Mouse (Mus musculus): ENCODE results near the gene Lgals1. TPM values are rescaled to one million over a fixed set of nuclear protein-coding genes. Genes with fewer than 3 reads are reported as not detected.

Lgals1 gene
- polyA plus RNA-seq, 1 experiment from 2014 or later: 98.0 TPM

- Histone ChIP-seq H3K4me2 (ENCODE audit: low read length) (peak overlapping the region; percentile 62), H3K9ac (ENCODE audit: low read length) (peak overlapping the region; percentile 43; the same call in 1 of the 2 replicates), H3K4me1 (ENCODE audit: control insufficient read depth, insufficient read depth, low read length) (peaks cover 17% of the 10 kb centered on the region), H3K4me3 (ENCODE audit: low read depth, low read length) (peak overlapping the region; percentile 24), H3K27ac (ENCODE audit: low read depth, low read length) (no peak overlapping the region), H3K27me3 (replicated peaks; ENCODE audit: control insufficient read depth, insufficient read depth, low read length) (no peaks in the 10 kb centered on the region), H3K36me3 (ENCODE audit: control insufficient read depth, insufficient read depth, low read length) (no peaks in the 10 kb centered on the region), H3K9me3 (replicated peaks; ENCODE audit: control insufficient read depth, low read length) (no peaks in the 10 kb centered on the region)
- WGBS: under 1% methylated on average over 33 of the region's 35 CpGs
- peak; percentile 65 for ATAC-seq
- DNase-seq (ENCODE audit: low spot score): peak; percentile 77
Measured at GRCm38 (mm10) chr15:78927788-78928457, 1.4 kb downstream of the Lgals1 start.

DNA sequence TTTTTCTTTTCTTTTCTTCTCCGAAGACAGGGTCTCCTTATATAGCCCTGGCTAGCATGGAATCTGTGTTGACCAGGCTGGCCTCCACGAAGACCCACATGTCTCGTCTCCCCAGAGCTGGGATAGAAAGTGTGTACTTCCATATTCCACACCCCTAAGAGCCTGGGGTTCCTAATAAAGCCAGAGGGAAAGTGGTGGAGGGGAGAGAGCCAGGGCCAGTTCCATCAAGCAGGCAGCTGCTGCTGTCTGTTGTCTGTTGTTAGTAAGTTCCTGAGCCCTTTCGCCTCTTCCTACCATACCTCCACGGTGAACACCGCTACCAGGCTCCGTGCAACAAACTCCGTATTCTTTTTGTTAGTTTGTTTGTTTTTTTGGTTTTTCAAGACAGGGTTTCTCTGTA is 2.0 kb downstream of the Lgals1 start:
- DNase-seq (ENCODE audit: low spot score): no peak
- H3K4me2 ChIP-seq (ENCODE audit: low read length): peak overlapping the region; percentile 62
- H3K9ac ChIP-seq (ENCODE audit: low read length): no peak overlapping the region
- H3K36me3 ChIP-seq (ENCODE audit: control insufficient read depth, insufficient read depth, low read length): no peaks in the 10 kb centered on the region
- ATAC-seq: peak; percentile 7
- no peak overlapping the region for H3K27ac ChIP-seq (ENCODE audit: low read depth, low read length)
- peaks cover 17% of the 10 kb centered on the region for H3K4me1 ChIP-seq (ENCODE audit: control insufficient read depth, insufficient read depth, low read length)
- no peak overlapping the region for H3K4me3 ChIP-seq (ENCODE audit: low read depth, low read length)
- WGBS: 52% methylated on average over 7 of the region's 8 CpGs
- H3K27me3 ChIP-seq (replicated peaks; ENCODE audit: control insufficient read depth, insufficient read depth, low read length): no peaks in the 10 kb centered on the region
- H3K9me3 ChIP-seq (replicated peaks; ENCODE audit: control insufficient read depth, low read length): no peaks in the 10 kb centered on the region

DNA sequence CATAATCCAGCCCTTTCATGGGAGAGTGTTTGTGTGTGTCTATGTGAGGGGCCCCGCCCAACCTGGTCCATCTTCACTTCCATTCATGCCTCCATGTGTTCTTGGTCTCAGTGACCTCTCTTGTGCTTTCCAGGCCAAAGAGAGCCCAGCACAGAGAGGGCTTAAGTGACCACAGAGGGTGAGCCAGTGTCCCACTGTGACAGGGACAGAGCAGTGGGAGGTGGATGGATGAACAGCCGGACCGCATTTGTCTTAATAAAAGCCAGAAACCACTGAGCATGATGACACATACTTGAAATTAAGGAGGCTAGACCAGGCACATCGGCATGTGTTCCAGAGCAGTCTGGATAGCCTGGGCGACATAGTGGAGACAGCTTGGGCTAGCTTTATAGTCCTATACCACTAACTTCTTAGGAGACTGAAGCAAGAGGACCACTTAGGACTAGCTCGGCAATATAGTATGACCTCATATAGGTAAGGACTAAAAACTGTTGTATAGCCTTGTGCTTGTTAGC is 3.7 kb downstream of the Lgals1 start:
- no peak overlapping the region for H3K4me3 ChIP-seq (ENCODE audit: low read depth, low read length)
- H3K9ac ChIP-seq (ENCODE audit: low read length): no peak overlapping the region
- H3K27me3 ChIP-seq (replicated peaks; ENCODE audit: control insufficient read depth, insufficient read depth, low read length): no peaks in the 10 kb centered on the region

DNA sequence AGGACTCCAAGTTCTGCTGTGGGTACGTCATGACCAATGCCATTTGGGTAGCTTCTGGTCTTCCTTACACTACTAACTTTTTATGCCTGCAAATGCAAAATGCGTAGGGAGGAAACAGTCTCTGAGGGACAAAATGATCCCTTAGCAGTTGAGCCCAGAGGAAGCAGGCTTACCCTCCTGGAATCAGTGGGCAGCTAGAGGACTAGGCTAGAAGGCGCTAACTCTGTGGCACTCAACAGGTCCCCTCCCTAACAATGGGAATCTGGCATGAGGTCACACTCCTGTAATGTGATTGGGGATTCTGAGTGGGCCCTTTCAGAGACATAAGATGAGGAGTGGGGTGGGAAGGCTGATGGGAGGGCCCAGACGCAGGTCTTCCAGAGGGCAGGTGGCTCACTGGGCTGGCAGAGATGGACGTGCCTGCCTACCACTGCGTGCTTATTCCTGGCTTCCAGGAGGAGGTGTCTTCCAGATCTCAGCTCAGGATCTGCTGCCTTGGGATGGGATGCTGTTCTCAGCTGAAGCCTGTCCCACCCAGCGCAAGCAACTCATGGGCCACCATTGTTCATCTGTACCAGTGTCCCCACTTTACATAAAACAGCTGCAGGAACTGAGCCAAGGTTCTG is 4.4 kb downstream of the Lgals1 start:
- Histone ChIP-seq H3K4me3 (ENCODE audit: low read depth, low read length) (no peak overlapping the region), H3K9ac (ENCODE audit: low read length) (no peak overlapping the region), H3K9me3 (replicated peaks; ENCODE audit: control insufficient read depth, low read length) (no peaks in the 10 kb centered on the region), H3K27me3 (replicated peaks; ENCODE audit: control insufficient read depth, insufficient read depth, low read length) (no peaks in the 10 kb centered on the region), H3K4me1 (ENCODE audit: control insufficient read depth, insufficient read depth, low read length) (peaks cover 22% of the 10 kb centered on the region), H3K4me2 (ENCODE audit: low read length) (no peak overlapping the region), H3K36me3 (ENCODE audit: control insufficient read depth, insufficient read depth, low read length) (no peaks in the 10 kb centered on the region), H3K27ac (ENCODE audit: low read depth, low read length) (no peak overlapping the region)
- no peak for ATAC-seq
- no peak for DNase-seq (ENCODE audit: low spot score)
- 93% methylated on average over 7 of the region's 7 CpGs for whole genome bisulfite sequencing

More for the DNA sequence above, 3.7 kb downstream of the Lgals1 start:
- 95% methylated on average over 6 of the region's 6 CpGs for WGBS
- no peak overlapping the region for H3K4me2 ChIP-seq (ENCODE audit: low read length)
- H3K9me3 ChIP-seq (replicated peaks; ENCODE audit: control insufficient read depth, low read length): no peaks in the 10 kb centered on the region
- H3K36me3 ChIP-seq (ENCODE audit: control insufficient read depth, insufficient read depth, low read length): no peaks in the 10 kb centered on the region
- H3K27ac ChIP-seq (ENCODE audit: low read depth, low read length): no peak overlapping the region
- ATAC-seq (no peak), DNase-seq (ENCODE audit: low spot score) (no peak)
- H3K4me1 ChIP-seq (ENCODE audit: control insufficient read depth, insufficient read depth, low read length): peaks cover 17% of the 10 kb centered on the region

GRCm38 (mm10) chr15:78931577-78931976 is 5.1 kb downstream of the Lgals1 start:
- ATAC-seq (no peak), DNase-seq (ENCODE audit: low spot score) (no peak)
- peaks cover 17% of the 10 kb centered on the region for H3K4me1 ChIP-seq (ENCODE audit: control insufficient read depth, insufficient read depth, low read length)
- H3K4me2 ChIP-seq (ENCODE audit: low read length): no peak overlapping the region
- no peaks in the 10 kb centered on the region for H3K9me3 ChIP-seq (replicated peaks; ENCODE audit: control insufficient read depth, low read length)
- WGBS: 19% methylated on average over 3 of the region's 3 CpGs
- H3K9ac ChIP-seq (ENCODE audit: low read length): no peak overlapping the region
- H3K27me3 ChIP-seq (replicated peaks; ENCODE audit: control insufficient read depth, insufficient read depth, low read length): no peaks in the 10 kb centered on the region
- no peaks in the 10 kb centered on the region for H3K36me3 ChIP-seq (ENCODE audit: control insufficient read depth, insufficient read depth, low read length)
- H3K4me3 ChIP-seq (ENCODE audit: low read depth, low read length): no peak overlapping the region
- no peak overlapping the region for H3K27ac ChIP-seq (ENCODE audit: low read depth, low read length)

- Histone ChIP-seq H3K27ac (ENCODE audit: low read depth, low read length) (peak within 1 kb of the TSS; percentile 74), H3K4me2 (ENCODE audit: low read length) (peak within 1 kb of the TSS; percentile 75), H3K4me1 (ENCODE audit: control insufficient read depth, insufficient read depth, low read length) (peaks cover 6% of the 10 kb centered on the region), H3K36me3 (ENCODE audit: control insufficient read depth, insufficient read depth, low read length) (peaks cover 29% of the 10 kb centered on the region), H3K9me3 (replicated peaks; ENCODE audit: control insufficient read depth, low read length) (no peaks in the 10 kb centered on the region), H3K27me3 (replicated peaks; ENCODE audit: control insufficient read depth, insufficient read depth, low read length) (no peaks in the 10 kb centered on the region), H3K4me3 (ENCODE audit: low read depth, low read length) (peak within 1 kb of the TSS; percentile 73), H3K9ac (ENCODE audit: low read length) (peak within 1 kb of the TSS; percentile 82)
- 1% methylated on average over 42 of the region's 42 CpGs for WGBS
- ATAC-seq: peak; percentile 94
- peak; percentile 96 for DNase-seq (ENCODE audit: low spot score)
Measured at GRCm38 (mm10) chr15:78934784-78935320, 8.3 kb downstream of the Lgals1 start, which contains the start of gene Nol12. Gene Nol12 (plus strand): TSS chr15:78934933.

- peaks cover 6% of the 10 kb centered on the region for H3K4me1 ChIP-seq (ENCODE audit: control insufficient read depth, insufficient read depth, low read length)
- H3K4me2 ChIP-seq (ENCODE audit: low read length): no peak overlapping the region; the same call in 1 of the 2 replicates
- DNase-seq (ENCODE audit: low spot score) (no peak), ATAC-seq (no peak)
- no peak overlapping the region for H3K4me3 ChIP-seq (ENCODE audit: low read depth, low read length)
- H3K9me3 ChIP-seq (replicated peaks; ENCODE audit: control insufficient read depth, low read length): no peaks in the 10 kb centered on the region
- peaks cover 45% of the 10 kb centered on the region for H3K36me3 ChIP-seq (ENCODE audit: control insufficient read depth, insufficient read depth, low read length)
- no peaks in the 10 kb centered on the region for H3K27me3 ChIP-seq (replicated peaks; ENCODE audit: control insufficient read depth, insufficient read depth, low read length)
- H3K27ac ChIP-seq (ENCODE audit: low read depth, low read length): no peak overlapping the region
- WGBS: 91% methylated on average over 12 of the region's 12 CpGs
- no peak overlapping the region for H3K9ac ChIP-seq (ENCODE audit: low read length)
Measured at GRCm38 (mm10) chr15:78936403-78936802, 9.9 kb downstream of the Lgals1 start.

GRCm38 (mm10) chr15:78937311-78937710 is 10.8 kb downstream of the Lgals1 start:
- H3K4me2 ChIP-seq (ENCODE audit: low read length): no peak overlapping the region
- no peak overlapping the region for H3K4me3 ChIP-seq (ENCODE audit: low read depth, low read length)
- H3K36me3 ChIP-seq (ENCODE audit: control insufficient read depth, insufficient read depth, low read length): peaks cover 48% of the 10 kb centered on the region
- DNase-seq (ENCODE audit: low spot score): no peak
- no peak overlapping the region for H3K27ac ChIP-seq (ENCODE audit: low read depth, low read length)
- H3K27me3 ChIP-seq (replicated peaks; ENCODE audit: control insufficient read depth, insufficient read depth, low read length): no peaks in the 10 kb centered on the region
- 87% methylated on average over 10 of the region's 10 CpGs for WGBS
- H3K9ac ChIP-seq (ENCODE audit: low read length): no peak overlapping the region
- H3K9me3 ChIP-seq (replicated peaks; ENCODE audit: control insufficient read depth, low read length): no peaks in the 10 kb centered on the region
- H3K4me1 ChIP-seq (ENCODE audit: control insufficient read depth, insufficient read depth, low read length): peaks cover 6% of the 10 kb centered on the region
- no peak for ATAC-seq

- H3K9ac ChIP-seq (ENCODE audit: low read length): no peak overlapping the region
- peaks cover 6% of the 10 kb centered on the region for H3K4me1 ChIP-seq (ENCODE audit: control insufficient read depth, insufficient read depth, low read length)
- DNase-seq (ENCODE audit: low spot score): no peak
- no peaks in the 10 kb centered on the region for H3K9me3 ChIP-seq (replicated peaks; ENCODE audit: control insufficient read depth, low read length)
- peaks cover 48% of the 10 kb centered on the region for H3K36me3 ChIP-seq (ENCODE audit: control insufficient read depth, insufficient read depth, low read length)
- 75% methylated on average over 2 of the region's 2 CpGs for WGBS
- no peaks in the 10 kb centered on the region for H3K27me3 ChIP-seq (replicated peaks; ENCODE audit: control insufficient read depth, insufficient read depth, low read length)
- no peak overlapping the region for H3K4me3 ChIP-seq (ENCODE audit: low read depth, low read length)
- no peak overlapping the region for H3K27ac ChIP-seq (ENCODE audit: low read depth, low read length)
- no peak overlapping the region for H3K4me2 ChIP-seq (ENCODE audit: low read length)
- no peak for ATAC-seq
Measured at GRCm38 (mm10) chr15:78937963-78938362, 11.4 kb downstream of the Lgals1 start.
